Mouse (Mus musculus) lung, embryonic 16.5 days (tissue): ENCODE data around the gene Tmcc3. TPM values are rescaled to one million over a fixed set of nuclear protein-coding genes. Genes with fewer than 3 reads are reported as not detected.

Experiments
- ATAC-seq: fragments of 200-750 bp; cut with Nextera tagmentation; 2 replicates; pipeline ENCODE4 v1.8.0; 2017; ENCODE audit warnings: low read depth, mild to moderate bottlenecking, moderate library complexity
- H3K27ac ChIP-seq: fragments of 300-500 bp; sonication (generic); 2 replicates; pipeline ENCODE4 v1.5.1; 2014; ENCODE audit warnings: mild to moderate bottlenecking, control low read depth, low read length
- H3K27me3 ChIP-seq: fragments of 300-500 bp; sonication (generic); 2 replicates; pipeline ENCODE4 v1.6.1; 2014; ENCODE audit warnings: low read depth, low read length, mixed read lengths; ENCODE audit not compliant: control insufficient read depth, insufficient read depth
- H3K36me3 ChIP-seq: fragments of 300-500 bp; sonication (generic); 2 replicates; pipeline ENCODE4 v1.6.1; 2014; ENCODE audit warnings: low read length; ENCODE audit not compliant: control insufficient read depth, insufficient read depth
- H3K4me1 ChIP-seq: fragments of 300-500 bp; sonication (generic); replicated peaks from 2 replicates; pipeline ENCODE4 v1.6.1; 2014; ENCODE audit warnings: low read length, mixed read lengths; ENCODE audit not compliant: control insufficient read depth, insufficient read depth
- H3K4me2 ChIP-seq: fragments of 300-500 bp; sonication (generic); 2 replicates; pipeline ENCODE4 v1.6.1; 2014; ENCODE audit warnings: low read depth, low read length, control low read depth
- H3K4me3 ChIP-seq: fragments of 300-500 bp; sonication (generic); 2 replicates; pipeline ENCODE4 v1.5.1; 2014; ENCODE audit warnings: mild to moderate bottlenecking, low read length, control low read depth
- H3K9ac ChIP-seq: fragments of 300-500 bp; sonication (generic); 2 replicates; pipeline ENCODE4 v1.6.1; 2014; ENCODE audit warnings: low read length, control low read depth
- H3K9me3 ChIP-seq: fragments of 300-500 bp; sonication (generic); 2 replicates; pipeline ENCODE4 v1.6.1; 2016; ENCODE audit warnings: low read length; ENCODE audit not compliant: control insufficient read depth
- WGBS: fragments of 180-500 bp; shearing (Covaris S2); extraction: QIAGEN DNeasy Blood & Tissue Kit; methylation state at CpG from one replicate; pipeline ENCODE4 v1.1.7; 2014; 5-methylcytosine and 5-hydroxymethylcytosine counted together
- polyA plus RNA-seq: library from polyadenylated mRNA; unstranded; fragments of >200 nt; fragmentation: Nextera tagmentation; extraction: Ambion mirVana; gene quantifications from 2 replicates; pipeline ENCODE4 v1.2.1, GENCODE M21; 2015

The Tmcc3 gene
- polyA plus RNA-seq, 1 experiment from 2014 or later: 7.4 TPM

- no peaks in the 10 kb centered on the region for H3K9me3 ChIP-seq
- no peak overlapping the region for H3K9ac ChIP-seq
- H3K27ac ChIP-seq: no peak overlapping the region
- no peak for ATAC-seq
- no peaks in the 10 kb centered on the region for H3K4me1 ChIP-seq
- no peak overlapping the region for H3K4me2 ChIP-seq
- H3K4me3 ChIP-seq: no peak overlapping the region
- no peaks in the 10 kb centered on the region for H3K27me3 ChIP-seq
- 35% methylated on average over 6 of the region's 6 CpGs for WGBS
- H3K36me3 ChIP-seq: no peaks in the 10 kb centered on the region
Observed at GRCm38 (mm10) chr10:94294933-94295750, 16.6 kb upstream of the Tmcc3 start.

GRCm38 (mm10) chr10:94295923-94296605 is 15.7 kb upstream of the Tmcc3 start:
- H3K4me1 ChIP-seq: no peaks in the 10 kb centered on the region
- WGBS: 91% methylated on average over 5 of the region's 5 CpGs

GRCm38 (mm10) chr10:94298471-94298870 is 13.3 kb upstream of the Tmcc3 start, which contains the start of gene Gm4792:
TSS of gene Gm4792 (minus strand) at chr10:94298703.
- H3K4me3 ChIP-seq: no peak within 1 kb of the TSS
- H3K4me1 ChIP-seq: no peaks in the 10 kb centered on the region
- no peak for ATAC-seq
- no peaks in the 10 kb centered on the region for H3K27me3 ChIP-seq
- 73% methylated on average over 3 of the region's 3 CpGs for WGBS
- no peak within 1 kb of the TSS for H3K4me2 ChIP-seq
- H3K36me3 ChIP-seq: no peaks in the 10 kb centered on the region
- H3K27ac ChIP-seq: no peak within 1 kb of the TSS
- H3K9ac ChIP-seq: no peak within 1 kb of the TSS
- no peaks in the 10 kb centered on the region for H3K9me3 ChIP-seq

More at GRCm38 (mm10) chr10:94295923-94296605, 15.7 kb upstream of the Tmcc3 start:
- no peaks in the 10 kb centered on the region for H3K36me3 ChIP-seq
- H3K9me3 ChIP-seq: no peaks in the 10 kb centered on the region
- H3K9ac ChIP-seq: no peak overlapping the region
- no peak overlapping the region for H3K4me2 ChIP-seq
- H3K27ac ChIP-seq: no peak overlapping the region
- no peak for ATAC-seq
- no peaks in the 10 kb centered on the region for H3K27me3 ChIP-seq
- H3K4me3 ChIP-seq: no peak overlapping the region

- H3K9me3 ChIP-seq: no peaks in the 10 kb centered on the region
- H3K4me2 ChIP-seq: no peak overlapping the region
- 85% methylated on average over 2 of the region's 2 CpGs for WGBS
- H3K9ac ChIP-seq: no peak overlapping the region
- no peaks in the 10 kb centered on the region for H3K27me3 ChIP-seq
- H3K4me3 ChIP-seq: no peak overlapping the region
- no peak for ATAC-seq
- H3K36me3 ChIP-seq: no peaks in the 10 kb centered on the region
- H3K27ac ChIP-seq: no peak overlapping the region
- no peaks in the 10 kb centered on the region for H3K4me1 ChIP-seq
Observed at GRCm38 (mm10) chr10:94299301-94299700, 12.4 kb upstream of the Tmcc3 start.

GRCm38 (mm10) chr10:94304064-94304657 is 7.6 kb upstream of the Tmcc3 start:
- H3K4me1 ChIP-seq: no peaks in the 10 kb centered on the region
- no peak overlapping the region for H3K9ac ChIP-seq
- no peak overlapping the region for H3K4me3 ChIP-seq
- H3K27ac ChIP-seq: no peak overlapping the region
- no peaks in the 10 kb centered on the region for H3K36me3 ChIP-seq
- H3K9me3 ChIP-seq: no peaks in the 10 kb centered on the region
- no peak overlapping the region for H3K4me2 ChIP-seq
- ATAC-seq: no peak
- H3K27me3 ChIP-seq: no peaks in the 10 kb centered on the region
- WGBS: 82% methylated on average over 9 of the region's 9 CpGs

GRCm38 (mm10) chr10:94305526-94305925 is 6.2 kb upstream of the Tmcc3 start:
- Histone ChIP-seq H3K27me3 (no peaks in the 10 kb centered on the region), H3K9ac (no peak overlapping the region), H3K4me3 (no peak overlapping the region), H3K27ac (no peak overlapping the region), H3K9me3 (no peaks in the 10 kb centered on the region), H3K4me1 (no peaks in the 10 kb centered on the region), H3K36me3 (no peaks in the 10 kb centered on the region), H3K4me2 (no peak overlapping the region)
- ATAC-seq: no peak
- WGBS: 51% methylated on average over 5 of the region's 5 CpGs

GRCm38 (mm10) chr10:94310499-94311267 is 1.1 kb upstream of the Tmcc3 start:
- Histone ChIP-seq H3K4me3 (no peak overlapping the region), H3K27me3 (peaks cover 8% of the 10 kb centered on the region; the same call in 1 of the 2 replicates), H3K9me3 (no peaks in the 10 kb centered on the region), H3K27ac (no peak overlapping the region), H3K36me3 (no peaks in the 10 kb centered on the region), H3K4me2 (no peak overlapping the region), H3K9ac (no peak overlapping the region), H3K4me1 (no peaks in the 10 kb centered on the region; the same call in 1 of the 2 replicates)
- 64% methylated on average over 6 of the region's 9 CpGs for WGBS
- no peak for ATAC-seq

GRCm38 (mm10) chr10:94312007-94312715 is 412 bp downstream of the Tmcc3 start:
- Histone ChIP-seq H3K9me3 (no peaks in the 10 kb centered on the region), H3K4me2 (peak overlapping the region; percentile 98), H3K36me3 (no peaks in the 10 kb centered on the region), H3K27me3 (peaks cover 8% of the 10 kb centered on the region; the same call in 1 of the 2 replicates), H3K27ac (no peak overlapping the region), H3K4me1 (no peaks in the 10 kb centered on the region; the same call in 1 of the 2 replicates), H3K9ac (peak overlapping the region; percentile 51), H3K4me3 (peak overlapping the region; percentile 54)
- ATAC-seq: peak; percentile 67
- 1% methylated on average over 45 of the region's 45 CpGs for WGBS
